Mouse (Mus musculus): ENCODE measurements around the gene Arhgap33.
A peak's percentile ranks its signal among the peaks of the same experiment; 100 is the strongest.
"Not testable (repeated sequence)": the region's sequence is repeated elsewhere in the genome, so short reads cannot be mapped to it uniquely, and the experiment has no call there.

Gene Arhgap33

GRCm38 (mm10) chr7:30495506-30496042, 39.3 kb downstream of the Arhgap33 start:
- peak; percentile 59 for DNase-seq (ENCODE audit: low spot score)

GRCm38 (mm10) chr7:30493401-30493931, 41.4 kb downstream of the Arhgap33 start, which contains the start of gene Prodh2:
TSS of gene Prodh2 (plus strand) at chr7:30493622.
- peak; percentile 87 for DNase-seq (ENCODE audit: low spot score)

- DNase-seq (ENCODE audit: low spot score) = peak; percentile 61
Measured at GRCm38 (mm10) chr7:30492765-30493164, 42.1 kb downstream of the Arhgap33 start.

GRCm38 (mm10) chr7:30490957-30491307, 43.9 kb downstream of the Arhgap33 start:
- DNase-seq (ENCODE audit: low spot score) = no peak

GRCm38 (mm10) chr7:30490251-30490956, 44.5 kb downstream of the Arhgap33 start:
- DNase-seq (ENCODE audit: low spot score) = no peak

GRCm38 (mm10) chr7:30484250-30484649, 50.6 kb downstream of the Arhgap33 start:
- peak; percentile 30 for DNase-seq (ENCODE audit: low spot score)

- DNase-seq (ENCODE audit: low spot score) = peak; percentile 78
Measured at GRCm38 (mm10) chr7:30477415-30478381, 57.2 kb downstream of the Arhgap33 start.

- not testable (repeated sequence) for DNase-seq (ENCODE audit: low spot score)
Measured at GRCm38 (mm10) chr7:30476136-30476535, 58.7 kb downstream of the Arhgap33 start.

GRCm38 (mm10) chr7:30474999-30475398, 59.9 kb downstream of the Arhgap33 start:
- DNase-seq (ENCODE audit: low spot score) = peak; percentile 81

- DNase-seq (ENCODE audit: low spot score) = peak; percentile 22
Measured at GRCm38 (mm10) chr7:30472411-30472810, 62.4 kb downstream of the Arhgap33 start.
